Mouse (Mus musculus) macrophage (primary cell): ENCODE results near the gene Zfp819. TPM values are rescaled to one million over a fixed set of nuclear protein-coding genes. Genes with fewer than 3 reads are reported as not detected.
"Not testable (repeated sequence)": the region's sequence is repeated elsewhere in the genome, so short reads cannot be mapped to it uniquely, and the experiment has no call there.

Source experiments
- H3K27ac ChIP-seq: fragments of 350-480 bp; formaldehyde crosslinking; 2 replicates; pipeline ENCODE4 v1.9.0; 2021
- H3K36me3 ChIP-seq: fragments of 350-480 bp; formaldehyde crosslinking; 2 replicates; pipeline ENCODE4 v1.9.0; 2021; ENCODE audit errors: inconsistent target
- H3K4me3 ChIP-seq: fragments of 350-480 bp; formaldehyde crosslinking; 2 replicates; pipeline ENCODE4 v1.9.0; 2021; ENCODE audit errors: inconsistent target
- H3K79me2 ChIP-seq: fragments of 350-480 bp; formaldehyde crosslinking; 2 replicates; pipeline ENCODE4 v1.9.0; 2021; ENCODE audit errors: inconsistent target
- WGBS: methylation state at CpG from one replicate; pipeline ENCODE4 v1.1.7; 2026; ENCODE audit warnings: inconsistent platforms; ENCODE audit not compliant: missing documents; 5-methylcytosine and 5-hydroxymethylcytosine counted together
- polyA plus RNA-seq: library from polyadenylated mRNA; stranded (reverse); fragments of 250-400 nt; gene quantifications from 3 replicates; pipeline ENCODE4 v1.2.4, GENCODE M21; 2018; ENCODE audit warnings: inconsistent platforms

Gene Zfp819
- polyA plus RNA-seq, 1 experiment from 2014 or later, result not detected

DNA sequence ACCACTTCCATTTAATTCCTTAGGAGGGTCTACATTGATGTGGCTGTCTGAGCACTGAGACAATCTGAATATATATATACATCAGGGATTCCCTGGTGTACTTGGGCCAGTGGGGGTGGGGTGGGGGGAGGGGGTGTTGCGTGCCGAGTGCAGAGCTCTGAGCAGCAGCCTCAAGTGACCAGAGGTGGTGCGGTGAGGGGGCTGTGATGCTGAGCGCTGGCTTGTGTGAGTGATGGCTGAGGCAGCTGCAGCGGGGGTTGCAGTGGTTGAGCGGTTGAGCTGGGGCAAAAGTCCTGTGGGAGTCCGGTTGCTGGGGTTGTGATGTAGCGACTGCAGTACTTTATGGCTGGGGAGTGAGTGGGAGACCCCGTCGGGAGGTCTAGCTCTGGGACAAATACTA lies 16.9 kb downstream of the Zfp819 start:
- 63% methylated on average over 10 of the region's 10 CpGs for WGBS
- H3K27ac ChIP-seq, result no peak overlapping the region
- no peaks in the 10 kb centered on the region for H3K36me3 ChIP-seq
- H3K4me3 ChIP-seq, result no peak overlapping the region
- no peaks in the 10 kb centered on the region for H3K79me2 ChIP-seq

DNA sequence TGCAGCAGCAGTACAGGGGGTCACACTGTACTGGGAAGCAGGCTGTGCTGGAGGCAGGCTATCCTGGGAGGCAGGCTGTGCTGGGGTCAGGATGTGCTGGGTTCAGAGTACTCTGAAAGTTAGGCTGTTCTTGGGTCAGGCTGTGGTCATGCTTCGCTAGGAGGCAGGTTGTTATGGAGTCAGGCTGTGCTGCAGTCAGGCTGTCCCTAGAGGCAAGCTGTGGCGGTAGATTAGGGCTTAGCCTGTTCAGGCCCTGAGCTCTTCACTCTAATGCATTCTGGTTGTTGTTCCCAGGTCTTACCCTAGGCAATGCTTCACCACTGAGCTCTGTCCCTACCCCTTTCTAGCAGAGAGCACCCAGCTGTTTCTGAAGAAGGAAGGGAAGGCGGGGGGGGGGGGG lies 18.1 kb downstream of the Zfp819 start:
- no peak overlapping the region for H3K27ac ChIP-seq
- H3K36me3 ChIP-seq, result no peaks in the 10 kb centered on the region
- no peaks in the 10 kb centered on the region for H3K79me2 ChIP-seq
- H3K4me3 ChIP-seq, result no peak overlapping the region
- 94% methylated on average over 3 of the region's 3 CpGs for WGBS

DNA sequence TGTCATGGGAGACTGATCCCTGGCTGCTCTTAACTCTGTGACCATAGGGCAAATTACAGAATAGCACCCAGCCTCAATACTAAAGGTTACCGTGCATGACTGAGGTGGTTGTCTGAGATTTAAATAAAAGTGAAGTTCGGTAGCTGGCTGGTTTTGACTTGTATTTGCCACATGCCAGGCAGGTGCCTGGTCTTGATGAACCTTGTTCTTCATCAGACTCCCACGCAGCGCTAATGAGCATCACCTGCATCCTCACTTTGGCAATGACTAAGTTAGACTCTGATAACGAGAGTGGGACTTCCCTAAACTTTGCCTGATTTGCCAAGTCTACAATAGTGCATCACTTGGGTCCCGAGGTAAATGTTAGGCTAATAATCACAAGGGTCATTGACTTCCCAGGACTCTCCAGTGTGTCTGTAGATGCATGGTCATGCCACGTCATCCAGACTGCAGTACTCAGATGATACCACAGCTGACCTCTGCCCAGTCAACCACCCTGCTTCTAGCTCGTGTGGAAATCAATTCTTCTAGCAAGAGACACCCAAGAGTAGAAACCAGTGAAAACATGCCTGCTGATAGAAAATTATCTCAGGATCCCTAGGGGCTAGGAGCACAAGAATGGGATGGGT lies 18.9 kb downstream of the Zfp819 start:
- no peak overlapping the region for H3K27ac ChIP-seq
- 86% methylated on average over 8 of the region's 8 CpGs for WGBS
- H3K4me3 ChIP-seq, result no peak overlapping the region
- H3K36me3 ChIP-seq, result no peaks in the 10 kb centered on the region
- H3K79me2 ChIP-seq, result no peaks in the 10 kb centered on the region

DNA sequence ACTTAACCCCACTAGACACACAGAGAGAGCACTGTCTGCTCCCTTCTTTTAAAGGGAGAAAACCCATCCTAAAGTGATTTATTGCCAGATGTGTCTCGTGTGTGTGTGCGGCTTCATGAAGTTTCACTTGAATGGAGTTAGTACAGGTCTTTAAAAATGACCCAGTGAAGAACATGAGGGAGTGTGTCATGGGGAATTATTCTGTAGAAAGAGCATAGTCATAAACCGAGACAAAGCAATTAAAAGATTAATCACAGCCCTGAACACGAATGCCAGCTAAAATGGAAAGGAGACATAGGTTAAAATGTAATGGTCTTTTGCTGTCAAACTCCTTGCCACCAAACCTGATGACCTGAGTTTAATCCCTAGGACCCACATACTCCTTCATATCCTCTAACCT lies 27.0 kb downstream of the Zfp819 start:
- H3K79me2 ChIP-seq, result no peaks in the 10 kb centered on the region
- no peaks in the 10 kb centered on the region for H3K36me3 ChIP-seq
- H3K27ac ChIP-seq, result no peak overlapping the region
- H3K4me3 ChIP-seq, result no peak overlapping the region
- WGBS, result 90% methylated on average over 4 of the region's 4 CpGs

DNA sequence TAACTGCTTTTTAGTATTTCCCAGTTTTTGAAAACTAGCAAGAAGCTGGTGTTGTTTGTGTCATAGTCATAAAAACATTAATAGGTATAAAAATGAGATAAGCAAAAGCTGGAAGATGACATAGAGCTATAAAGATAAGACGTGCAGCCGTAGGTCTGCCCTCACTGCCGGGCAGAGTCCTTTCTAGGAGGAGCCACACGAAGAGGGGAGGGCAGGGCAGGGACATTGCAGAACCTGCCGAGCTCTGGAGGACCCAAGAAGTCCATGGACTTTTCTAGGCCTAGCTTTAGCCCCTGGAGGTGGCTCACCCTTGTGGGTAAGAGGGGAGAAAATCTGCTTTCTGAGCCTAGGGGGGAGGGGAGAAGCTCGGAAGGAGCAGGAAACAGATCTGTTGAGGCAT lies 27.5 kb downstream of the Zfp819 start, which contains the start of gene Ceacam18:
TSS of gene Ceacam18 (plus strand) at position 208 of the 400 bp plus-strand sequence.
- Histone ChIP-seq H3K27ac (no peak within 1 kb of the TSS), H3K4me3 (no peak within 1 kb of the TSS), H3K79me2 (no peaks in the 10 kb centered on the region), H3K36me3 (no peaks in the 10 kb centered on the region)
- 86% methylated on average over 6 of the region's 6 CpGs for WGBS

DNA sequence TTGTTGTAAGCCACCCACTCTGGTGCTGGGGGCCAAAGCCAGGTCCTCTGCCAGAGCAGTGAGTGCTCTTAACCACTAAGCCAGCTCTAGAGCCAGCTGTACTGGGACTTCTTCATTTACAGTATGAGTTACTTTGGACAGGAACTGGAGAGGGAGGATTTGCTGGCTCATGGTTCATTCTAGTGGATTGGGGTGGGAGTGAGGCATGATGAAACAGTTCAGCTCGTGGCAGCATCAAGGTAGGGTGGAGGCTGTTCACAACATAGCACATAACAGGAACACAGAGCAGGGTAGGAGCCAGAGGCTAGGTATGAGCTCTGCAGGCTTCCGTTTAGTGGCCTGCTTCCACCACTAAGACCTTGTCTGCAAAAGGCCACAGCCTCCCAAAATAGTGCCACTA lies 29.2 kb downstream of the Zfp819 start:
- 38% methylated on average over 2 of the region's 2 CpGs for WGBS
- Histone ChIP-seq H3K27ac (no peak overlapping the region), H3K4me3 (no peak overlapping the region), H3K36me3 (no peaks in the 10 kb centered on the region), H3K79me2 (no peaks in the 10 kb centered on the region)

DNA sequence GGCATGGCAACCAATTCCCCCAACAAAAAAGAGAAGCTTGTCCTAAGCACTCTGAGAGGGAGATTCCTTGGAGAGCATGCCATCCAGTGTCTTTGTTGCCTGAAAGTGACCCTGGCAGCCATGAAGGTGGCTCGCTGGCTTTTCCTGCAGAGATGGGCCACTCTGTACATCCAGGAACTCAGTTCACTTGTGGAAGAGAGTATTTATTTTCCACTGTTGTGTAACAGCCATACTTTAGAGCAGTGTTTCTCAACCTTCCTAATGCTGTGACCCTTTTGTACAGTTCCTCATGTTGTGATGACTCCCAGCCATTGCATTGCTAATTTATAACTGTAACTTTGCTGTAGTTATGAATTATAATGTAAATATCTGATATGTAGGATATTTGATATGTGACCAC lies 30.1 kb downstream of the Zfp819 start:
- Histone ChIP-seq H3K36me3 (no peaks in the 10 kb centered on the region), H3K79me2 (no peaks in the 10 kb centered on the region), H3K27ac (no peak overlapping the region), H3K4me3 (no peak overlapping the region)
- 52% methylated on average over 1 of the region's 1 CpGs for WGBS

DNA sequence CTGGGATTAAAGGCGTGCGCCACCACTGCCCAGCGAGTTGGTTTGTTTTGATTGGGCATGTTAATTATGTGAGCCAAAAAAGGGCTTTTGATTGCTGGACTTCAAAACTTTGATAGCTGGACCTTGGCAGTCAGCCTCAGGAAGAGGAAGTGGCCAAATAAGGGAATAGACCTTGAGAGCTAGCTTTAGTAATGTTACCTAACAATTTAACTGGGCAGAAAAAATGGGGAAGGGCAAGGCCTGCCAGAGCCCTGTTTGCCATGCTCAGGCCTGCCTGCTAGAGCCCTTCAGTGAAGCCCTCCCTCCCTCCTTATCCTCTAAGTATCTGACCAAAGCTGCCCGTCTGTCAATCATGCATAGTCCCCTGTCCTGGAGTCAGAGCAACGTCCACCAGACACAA lies 35.6 kb downstream of the Zfp819 start:
- WGBS, result 59% methylated on average over 5 of the region's 5 CpGs
- Histone ChIP-seq H3K27ac (peak overlapping the region; percentile 60), H3K36me3 (no peaks in the 10 kb centered on the region), H3K79me2 (no peaks in the 10 kb centered on the region), H3K4me3 (no peak overlapping the region)

DNA sequence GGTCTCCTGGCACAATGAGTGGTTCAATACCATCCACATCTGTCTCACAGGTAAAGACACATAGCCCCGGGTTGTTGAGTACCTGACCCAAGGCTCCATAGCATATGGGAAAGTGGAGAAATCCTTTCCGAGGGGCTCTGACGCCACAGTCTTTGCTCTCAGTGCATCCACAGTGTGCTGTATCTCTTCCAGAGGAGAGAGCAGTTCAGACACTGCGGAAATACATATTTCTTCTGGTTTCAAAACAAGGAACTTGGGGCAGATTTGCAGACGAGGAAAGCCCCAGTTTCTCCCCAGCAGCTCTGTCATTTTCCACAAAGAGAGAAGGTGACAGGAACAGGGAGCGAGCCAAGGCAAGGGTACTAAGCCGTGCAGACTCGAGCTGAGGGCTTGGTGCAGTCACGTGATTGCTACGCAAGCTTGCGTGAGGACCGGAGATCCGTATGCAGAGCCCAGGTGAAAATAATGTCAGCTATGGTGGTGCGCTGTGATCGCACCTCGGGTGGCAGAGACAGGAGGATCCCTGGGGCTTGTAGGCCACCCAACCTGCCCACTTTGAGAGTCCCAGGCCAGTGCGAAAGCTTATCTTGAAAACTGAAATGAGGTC lies 36.2 kb downstream of the Zfp819 start:
- Histone ChIP-seq H3K4me3 (no peak overlapping the region), H3K36me3 (no peaks in the 10 kb centered on the region), H3K27ac (peak overlapping the region; percentile 60), H3K79me2 (no peaks in the 10 kb centered on the region)
- WGBS, result 53% methylated on average over 15 of the region's 17 CpGs

DNA sequence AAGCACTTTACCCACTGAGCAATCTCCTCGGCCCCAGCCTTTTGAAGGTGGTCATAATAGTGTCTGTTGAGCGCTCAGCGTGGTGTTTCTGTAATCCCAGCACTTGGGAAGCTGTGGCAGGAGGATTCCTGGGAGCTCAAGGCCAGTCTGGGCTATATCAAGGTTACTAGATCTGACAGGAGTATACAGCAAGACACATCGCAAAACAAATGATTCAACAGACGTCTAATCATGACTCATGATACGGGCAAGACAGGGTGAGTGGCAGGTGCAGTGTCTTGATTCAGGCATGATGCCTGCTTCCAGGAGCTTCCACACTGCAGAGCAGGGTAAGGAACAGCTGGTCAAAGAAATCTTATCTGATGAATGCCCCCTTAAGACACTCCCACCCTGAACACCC lies 45.7 kb downstream of the Zfp819 start:
- no peaks in the 10 kb centered on the region for H3K79me2 ChIP-seq
- 89% methylated on average over 6 of the region's 6 CpGs for WGBS
- no peak overlapping the region for H3K4me3 ChIP-seq
- no peak overlapping the region for H3K27ac ChIP-seq
- H3K36me3 ChIP-seq, result no peaks in the 10 kb centered on the region

DNA sequence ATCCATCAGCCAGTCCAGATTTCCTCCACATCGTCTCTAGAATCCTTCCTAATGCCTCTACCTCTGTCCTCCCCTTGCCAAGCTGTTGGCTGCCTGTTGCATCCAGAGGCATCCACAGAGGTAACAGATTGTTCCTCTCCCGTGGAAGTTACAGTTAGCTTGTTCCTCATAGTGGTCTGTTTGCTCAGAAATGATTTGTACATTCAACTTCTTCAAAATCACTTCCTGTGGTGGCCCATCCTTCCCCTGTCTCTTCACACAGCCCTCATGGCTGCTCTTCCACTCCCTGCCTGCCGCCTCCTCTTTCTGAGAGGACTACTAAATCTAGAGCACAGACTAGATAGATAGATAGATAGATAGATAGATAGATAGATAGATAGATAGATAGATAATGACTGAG lies 47.5 kb downstream of the Zfp819 start:
- Histone ChIP-seq H3K4me3 (no peak overlapping the region), H3K27ac (peak overlapping the region; percentile 27; the same call in 1 of the 2 replicates), H3K79me2 (no peaks in the 10 kb centered on the region), H3K36me3 (no peaks in the 10 kb centered on the region)
- 0% methylated on average over 3 of the region's 3 CpGs for WGBS

DNA sequence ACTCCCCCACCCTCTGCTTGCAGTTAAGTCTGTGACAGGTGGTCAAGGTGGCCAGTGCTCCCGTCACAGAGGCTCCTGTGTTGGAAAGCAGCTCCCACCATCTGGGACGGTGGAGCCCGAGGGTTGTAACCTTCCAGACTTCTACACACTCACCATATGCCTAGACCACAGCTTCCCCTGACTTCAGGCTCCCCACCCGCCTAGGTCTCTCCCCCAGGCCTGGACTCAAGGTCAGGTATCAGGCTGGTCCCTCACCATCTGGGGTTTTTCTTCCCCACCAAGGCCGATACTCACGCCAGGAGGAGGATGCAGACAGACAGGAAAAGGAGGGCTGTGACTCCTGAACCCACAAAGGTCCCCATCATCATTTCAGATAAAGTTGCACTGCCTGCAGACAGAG lies 49.3 kb downstream of the Zfp819 start:
- no peak overlapping the region for H3K4me3 ChIP-seq
- no peaks in the 10 kb centered on the region for H3K79me2 ChIP-seq
- no peaks in the 10 kb centered on the region for H3K36me3 ChIP-seq
- 55% methylated on average over 6 of the region's 6 CpGs for WGBS
- H3K27ac ChIP-seq, result no peak overlapping the region

DNA sequence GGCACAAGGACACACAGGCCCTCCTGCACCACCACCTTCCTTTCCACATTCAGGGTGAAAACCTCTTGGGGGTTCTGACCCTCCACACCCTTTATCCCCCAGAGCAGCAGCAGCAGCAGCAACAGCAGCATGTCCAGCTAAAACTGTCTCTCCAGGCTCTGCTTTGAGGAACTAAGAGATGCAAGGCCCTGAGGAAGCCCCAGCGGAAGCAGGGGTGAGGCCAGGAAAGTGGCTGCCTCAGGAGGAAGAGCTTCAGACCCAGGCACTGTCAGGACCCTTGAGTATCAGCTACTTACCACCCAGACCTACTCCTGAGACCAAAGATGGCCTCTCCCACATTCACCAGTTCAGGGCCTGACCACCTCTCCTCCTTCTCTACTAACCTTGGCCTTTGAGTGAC lies 53.0 kb downstream of the Zfp819 start, which contains the start of gene Siglece:
TSS of gene Siglece (minus strand) at position 160 of the 400 bp plus-strand sequence.
- Histone ChIP-seq H3K27ac (peak within 1 kb of the TSS; percentile 58), H3K79me2 (no peaks in the 10 kb centered on the region), H3K36me3 (no peaks in the 10 kb centered on the region), H3K4me3 (no peak within 1 kb of the TSS)
- 36% methylated on average over 1 of the region's 1 CpGs for WGBS

DNA sequence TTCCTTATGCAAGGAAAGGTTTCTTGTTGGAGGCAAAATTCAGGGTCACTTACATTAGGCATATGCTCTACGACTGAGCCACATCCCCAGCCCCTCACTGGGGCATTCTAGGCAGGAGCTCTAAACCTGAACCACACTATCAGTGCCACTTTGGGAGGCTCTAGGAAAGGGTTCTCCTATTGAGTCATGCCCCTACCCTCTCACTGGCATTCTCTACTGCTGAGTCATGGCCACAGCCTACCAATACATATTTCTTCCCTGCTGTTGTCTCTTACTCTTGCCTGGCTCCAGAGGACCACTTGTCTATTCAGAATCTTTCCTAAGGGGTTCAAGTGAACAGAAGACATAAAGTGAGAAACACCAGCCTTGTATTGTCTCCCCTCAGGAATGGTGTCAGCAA lies 55.8 kb downstream of the Zfp819 start:
- WGBS, result 64% methylated on average over 1 of the region's 1 CpGs
- Histone ChIP-seq H3K4me3 (no peak overlapping the region), H3K36me3 (no peaks in the 10 kb centered on the region), H3K79me2 (no peaks in the 10 kb centered on the region), H3K27ac (no peak overlapping the region)

DNA sequence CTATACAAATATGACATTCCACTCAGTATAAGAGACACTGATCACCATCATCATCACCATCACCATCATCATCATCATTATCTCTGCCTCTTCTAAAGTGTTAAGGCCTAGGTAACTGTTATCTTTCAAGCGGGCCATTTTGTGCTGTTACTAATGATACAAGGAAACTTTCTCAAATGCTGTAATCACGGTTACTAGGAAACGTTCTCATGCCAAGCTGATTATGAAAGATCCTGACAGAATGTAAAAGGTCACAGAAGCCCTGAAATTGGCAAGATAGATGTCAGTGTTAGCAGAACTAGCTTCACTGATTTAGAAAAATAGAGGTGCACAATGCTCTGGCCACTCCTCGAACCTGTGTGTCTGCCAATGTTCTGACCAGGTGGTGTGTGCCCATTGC lies 60.3 kb downstream of the Zfp819 start:
- WGBS, result 57% methylated on average over 4 of the region's 4 CpGs

More for the DNA sequence above, 60.3 kb downstream of the Zfp819 start:
- H3K27ac ChIP-seq, H3K36me3 ChIP-seq, H3K4me3 ChIP-seq, H3K79me2 ChIP-seq: not testable (repeated sequence)
